Mouse (Mus musculus) embryonic facial prominence, embryonic 12.5 days (tissue): ENCODE data around the gene Etv6. TPM values are rescaled to one million over a fixed set of nuclear protein-coding genes. Genes with fewer than 3 reads are reported as not detected.

Experiments
- ATAC-seq: fragments of 200-750 bp; cut with Nextera tagmentation; 2 replicates; pipeline ENCODE4 v1.8.0; 2017; ENCODE audit not compliant: insufficient number of reproducible peaks, insufficient read depth, low FRiP score, low TSS enrichment
- H3K27ac ChIP-seq: fragments of 300-500 bp; sonication (generic); 2 replicates; pipeline ENCODE4 v1.5.1; 2016; ENCODE audit warnings: mild to moderate bottlenecking
- H3K27me3 ChIP-seq: fragments of 300-500 bp; sonication (generic); 2 replicates; pipeline ENCODE4 v1.6.1; 2016; ENCODE audit warnings: mild to moderate bottlenecking, moderate library complexity
- H3K36me3 ChIP-seq: fragments of 300-500 bp; sonication (generic); 2 replicates; pipeline ENCODE4 v1.6.1; 2016; ENCODE audit warnings: mild to moderate bottlenecking
- H3K4me1 ChIP-seq: fragments of 300-500 bp; sonication (generic); 2 replicates; pipeline ENCODE4 v1.6.1; 2016
- H3K4me2 ChIP-seq: fragments of 300-500 bp; sonication (generic); replicated peaks from 2 replicates; pipeline ENCODE4 v1.6.1; 2016; ENCODE audit warnings: mild to moderate bottlenecking, moderate library complexity
- H3K4me3 ChIP-seq: fragments of 300-500 bp; sonication (generic); 2 replicates; pipeline ENCODE4 v1.5.1; 2016; ENCODE audit warnings: mild to moderate bottlenecking
- H3K9ac ChIP-seq: fragments of 300-500 bp; sonication (generic); 2 replicates; pipeline ENCODE4 v1.6.1; 2016; ENCODE audit warnings: mild to moderate bottlenecking, moderate library complexity
- H3K9me3 ChIP-seq: fragments of 300-500 bp; sonication (generic); 2 replicates; pipeline ENCODE4 v1.6.1; 2016; ENCODE audit warnings: mild to moderate bottlenecking, moderate library complexity
- WGBS: fragments of 180-500 bp; shearing (Covaris S2); methylation state at CpG from one replicate; pipeline ENCODE4 v1.1.7; 2016; 5-methylcytosine and 5-hydroxymethylcytosine counted together
- polyA plus RNA-seq: library from polyadenylated mRNA; unstranded; fragments of >200 nt; fragmentation: Nextera tagmentation; extraction: Ambion mirVana; gene quantifications from 2 replicates; pipeline ENCODE4 v1.2.1, GENCODE M21; 2016

Etv6 gene
- polyA plus RNA-seq, 1 experiment from 2014 or later: 15.8 TPM

DNA sequence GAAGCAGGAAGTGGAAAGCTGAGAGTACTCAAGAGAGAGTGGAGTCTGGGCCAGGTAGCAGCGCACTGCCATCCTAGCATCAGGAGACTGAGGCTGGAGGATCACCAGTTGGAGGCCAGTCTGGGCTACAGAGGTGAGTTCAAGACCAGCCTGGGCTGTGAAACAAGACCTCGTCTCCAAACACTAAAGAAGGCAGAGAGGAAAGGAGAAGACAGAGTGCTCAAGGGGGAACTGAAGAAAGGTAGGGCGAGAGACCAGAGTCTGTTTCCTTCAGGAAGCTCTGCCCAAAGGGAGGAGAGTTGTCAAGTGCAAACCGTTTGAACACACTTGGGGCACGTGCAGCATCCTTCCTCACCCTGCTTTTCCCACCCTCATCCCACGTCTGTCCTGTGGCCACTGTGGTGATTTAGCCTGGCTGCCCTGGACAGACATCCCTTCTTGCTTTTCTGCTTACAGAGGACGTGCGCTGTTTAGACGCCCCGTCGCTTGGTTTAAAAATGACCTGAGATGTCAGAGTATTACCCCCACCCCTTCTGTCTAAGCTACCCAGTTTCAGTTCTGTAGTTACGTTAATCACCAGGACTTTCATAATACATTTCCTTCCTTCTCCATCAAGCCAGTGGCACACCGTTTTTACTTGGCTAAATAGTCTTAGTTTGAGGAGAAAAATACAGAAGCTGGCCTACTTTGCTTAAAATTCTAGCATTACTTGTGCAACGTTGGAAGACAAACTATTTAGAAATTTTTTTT lies 79.9 kb downstream of the Etv6 start:
- H3K27me3 ChIP-seq: no peaks in the 10 kb centered on the region
- H3K4me1 ChIP-seq: peaks cover 19% of the 10 kb centered on the region
- H3K36me3 ChIP-seq: no peaks in the 10 kb centered on the region
- no peak overlapping the region for H3K9ac ChIP-seq
- H3K4me3 ChIP-seq: no peak overlapping the region
- no peak for ATAC-seq
- no peak overlapping the region for H3K27ac ChIP-seq
- no peaks in the 10 kb centered on the region for H3K9me3 ChIP-seq
- 87% methylated on average over 14 of the region's 14 CpGs for WGBS
- H3K4me2 ChIP-seq: no peak overlapping the region

DNA sequence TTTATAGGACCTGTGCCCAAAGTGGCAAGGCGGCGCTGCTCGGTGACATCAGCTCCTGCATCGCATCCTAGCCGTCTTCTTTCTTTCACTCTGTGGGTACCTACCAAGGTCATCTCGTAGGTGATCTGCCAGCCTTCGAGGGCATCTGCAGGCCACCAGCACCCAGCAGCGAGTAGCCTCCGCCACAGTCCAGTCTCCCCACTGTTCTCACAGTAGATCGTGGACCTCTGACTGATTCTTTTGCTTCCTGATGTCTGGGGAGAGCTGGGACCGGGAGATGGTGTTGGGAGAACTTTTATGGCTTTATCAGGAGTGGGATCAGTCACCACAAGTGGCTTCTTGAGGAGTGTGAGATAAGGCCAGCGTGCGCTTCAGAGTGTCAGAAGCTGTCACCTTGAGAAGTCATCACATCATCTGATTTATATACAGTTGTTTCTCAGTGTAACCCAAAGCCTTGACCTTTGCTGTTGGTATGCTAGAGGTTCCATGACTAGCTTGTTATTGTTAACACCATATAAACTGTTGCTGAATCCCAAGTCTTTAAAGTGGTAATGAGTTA lies 82.0 kb downstream of the Etv6 start:
- Histone ChIP-seq H3K4me2 (no peak overlapping the region), H3K4me3 (no peak overlapping the region), H3K9me3 (no peaks in the 10 kb centered on the region), H3K27ac (no peak overlapping the region), H3K4me1 (peaks cover 19% of the 10 kb centered on the region), H3K9ac (no peak overlapping the region), H3K36me3 (no peaks in the 10 kb centered on the region), H3K27me3 (no peaks in the 10 kb centered on the region)
- WGBS: 88% methylated on average over 13 of the region's 13 CpGs
- ATAC-seq: no peak

DNA sequence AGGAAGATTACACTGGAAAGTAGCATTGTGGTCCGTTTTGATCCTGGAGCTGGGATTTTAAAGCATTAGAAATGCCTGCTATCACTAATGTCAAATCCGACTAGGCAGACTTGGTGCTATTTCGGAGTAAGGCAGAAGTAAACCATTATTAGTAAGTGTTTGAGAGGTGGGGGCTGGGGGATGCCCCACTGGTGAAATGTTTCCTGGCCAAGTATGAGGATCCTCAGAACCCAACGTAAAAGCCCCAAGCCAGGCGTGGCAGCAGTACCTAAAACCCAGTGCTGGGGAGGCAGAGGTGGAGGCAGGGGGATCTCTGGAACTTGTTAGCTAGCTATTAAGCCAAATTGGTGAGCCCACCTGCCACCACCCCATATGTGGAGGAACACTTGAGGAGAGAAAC lies 83.0 kb downstream of the Etv6 start:
- no peak for ATAC-seq
- peaks cover 19% of the 10 kb centered on the region for H3K4me1 ChIP-seq
- no peak overlapping the region for H3K9ac ChIP-seq
- H3K9me3 ChIP-seq: no peaks in the 10 kb centered on the region
- WGBS: 61% methylated on average over 5 of the region's 5 CpGs
- no peak overlapping the region for H3K4me2 ChIP-seq
- no peak overlapping the region for H3K4me3 ChIP-seq
- H3K36me3 ChIP-seq: no peaks in the 10 kb centered on the region
- no peaks in the 10 kb centered on the region for H3K27me3 ChIP-seq
- H3K27ac ChIP-seq: peak overlapping the region; percentile 79; the same call in 1 of the 2 replicates

DNA sequence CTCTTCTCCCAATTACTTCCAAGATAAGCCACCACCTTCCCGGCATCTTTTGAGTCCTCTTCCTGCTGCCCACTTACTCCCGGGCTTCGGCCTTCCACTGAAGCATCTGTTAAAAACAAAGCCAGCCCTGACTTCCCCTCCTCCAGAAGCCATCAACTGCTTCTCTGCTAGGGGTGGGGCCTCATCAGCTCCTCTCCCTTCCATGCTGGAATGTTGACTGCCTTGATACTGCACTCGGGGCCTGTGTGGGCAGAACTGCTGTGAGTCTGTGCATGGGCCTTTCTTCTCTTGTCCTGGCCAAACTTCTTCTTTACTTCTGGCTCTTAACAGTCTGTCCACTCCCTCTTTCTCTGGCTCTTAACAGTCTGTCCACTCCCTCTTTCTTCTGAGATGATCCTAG lies 83.6 kb downstream of the Etv6 start:
- H3K4me2 ChIP-seq: 0 out of 2 replicates have a peak overlapping the region, but pooled peaks have one; percentile 1
- peaks cover 19% of the 10 kb centered on the region for H3K4me1 ChIP-seq
- H3K27ac ChIP-seq: peak overlapping the region; percentile 79
- H3K36me3 ChIP-seq: no peaks in the 10 kb centered on the region
- ATAC-seq: no peak
- no peaks in the 10 kb centered on the region for H3K27me3 ChIP-seq
- H3K9me3 ChIP-seq: no peaks in the 10 kb centered on the region
- 7% methylated on average over 4 of the region's 4 CpGs for WGBS
- no peak overlapping the region for H3K9ac ChIP-seq
- no peak overlapping the region for H3K4me3 ChIP-seq

DNA sequence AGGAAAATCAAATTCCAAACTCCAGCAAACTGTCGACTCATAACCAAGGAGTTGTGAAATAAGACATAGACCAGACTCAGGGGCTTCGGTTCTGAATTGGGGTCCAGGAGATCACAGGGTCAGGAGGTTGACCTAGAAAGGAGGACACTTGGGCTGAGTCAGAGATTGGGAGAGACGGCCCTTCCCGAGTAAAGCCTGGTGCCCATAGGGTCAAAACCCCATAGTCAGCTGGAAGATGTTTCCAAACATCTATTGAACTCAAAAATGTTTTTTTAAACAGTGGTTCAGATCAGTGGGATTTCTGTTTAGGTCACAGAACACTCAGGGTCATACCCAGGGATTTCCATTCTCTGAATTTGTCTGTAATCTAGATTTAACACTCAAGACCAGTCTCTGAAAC lies 84.7 kb downstream of the Etv6 start:
- Histone ChIP-seq H3K27ac (no peak overlapping the region), H3K4me1 (peaks cover 19% of the 10 kb centered on the region), H3K4me3 (no peak overlapping the region), H3K4me2 (no peak overlapping the region), H3K36me3 (no peaks in the 10 kb centered on the region), H3K9ac (no peak overlapping the region), H3K27me3 (no peaks in the 10 kb centered on the region), H3K9me3 (no peaks in the 10 kb centered on the region)
- WGBS: 70% methylated on average over 4 of the region's 4 CpGs
- ATAC-seq: no peak

DNA sequence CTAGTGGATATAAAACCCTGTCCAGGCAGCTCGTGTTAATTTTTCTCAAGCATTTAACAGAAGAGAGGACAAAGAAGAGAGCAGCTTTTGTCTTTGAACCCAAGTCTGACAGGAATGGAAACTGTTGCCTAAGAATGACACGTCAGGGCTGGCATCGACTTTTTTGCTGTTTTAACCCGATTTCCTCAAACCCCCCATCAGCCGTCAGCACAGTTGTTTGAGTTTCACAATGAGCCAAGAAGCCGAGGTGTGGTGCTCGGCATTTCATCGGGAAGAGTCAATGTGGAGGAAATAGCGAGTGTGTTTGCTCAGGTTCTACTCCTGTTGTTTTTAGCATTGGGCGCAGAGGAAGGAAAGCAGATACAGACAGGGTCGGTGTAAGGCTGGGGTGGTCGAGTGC lies 85.2 kb downstream of the Etv6 start:
- ATAC-seq: no peak

DNA sequence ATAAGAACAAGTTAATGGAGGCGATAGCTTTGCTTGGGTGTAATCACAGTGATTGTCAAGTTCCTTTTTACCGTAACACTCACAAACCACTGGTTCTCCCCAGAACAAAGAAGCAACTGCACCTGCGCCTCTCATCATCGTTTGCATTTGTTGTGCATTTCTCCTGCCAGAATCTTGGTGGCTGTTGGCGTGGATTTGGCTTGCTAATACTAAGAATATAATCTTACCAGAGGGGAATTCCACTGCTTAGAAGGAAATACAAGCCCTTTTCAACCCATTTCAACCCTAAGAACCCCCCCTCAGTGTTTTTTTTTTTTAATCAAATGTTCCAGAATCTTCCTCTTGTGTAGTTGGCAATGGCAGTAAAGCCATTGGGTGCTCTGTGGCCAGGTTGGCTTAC lies 87.4 kb downstream of the Etv6 start:
- Histone ChIP-seq H3K4me2 (no peak overlapping the region), H3K9ac (no peak overlapping the region), H3K4me1 (peaks cover 19% of the 10 kb centered on the region), H3K4me3 (no peak overlapping the region), H3K9me3 (no peaks in the 10 kb centered on the region), H3K27ac (no peak overlapping the region), H3K36me3 (no peaks in the 10 kb centered on the region), H3K27me3 (no peaks in the 10 kb centered on the region)
- WGBS: 80% methylated on average over 5 of the region's 5 CpGs
- ATAC-seq: no peak

More for the DNA sequence above, 85.2 kb downstream of the Etv6 start:
- H3K36me3 ChIP-seq: no peaks in the 10 kb centered on the region
- H3K4me3 ChIP-seq: no peak overlapping the region
- H3K9ac ChIP-seq: no peak overlapping the region
- H3K4me2 ChIP-seq: no peak overlapping the region
- peaks cover 19% of the 10 kb centered on the region for H3K4me1 ChIP-seq
- H3K27me3 ChIP-seq: no peaks in the 10 kb centered on the region
- no peaks in the 10 kb centered on the region for H3K9me3 ChIP-seq
- no peak overlapping the region for H3K27ac ChIP-seq
- 76% methylated on average over 12 of the region's 12 CpGs for WGBS

DNA sequence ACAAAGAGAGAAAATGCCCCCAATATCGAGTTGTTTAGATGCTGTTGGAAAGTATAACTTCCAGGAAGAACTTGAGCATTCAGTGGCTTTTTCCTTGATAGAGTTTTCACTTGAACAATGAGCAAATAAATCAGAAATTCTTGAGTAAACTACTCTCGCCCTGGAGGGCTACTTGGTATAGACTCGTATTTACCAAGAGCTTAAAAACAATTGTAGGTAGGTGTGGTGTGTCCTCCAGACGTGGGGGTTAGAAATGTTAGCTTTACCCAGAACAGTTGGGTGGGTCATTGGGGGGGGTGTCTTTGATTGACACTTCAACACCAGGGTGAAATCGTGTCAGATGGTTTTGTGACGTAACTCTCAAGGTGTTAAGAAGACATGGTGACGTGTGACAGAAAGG lies 88.0 kb downstream of the Etv6 start:
- H3K9me3 ChIP-seq: no peaks in the 10 kb centered on the region
- H3K36me3 ChIP-seq: no peaks in the 10 kb centered on the region
- 83% methylated on average over 7 of the region's 7 CpGs for WGBS
- no peak overlapping the region for H3K9ac ChIP-seq
- no peak overlapping the region for H3K4me2 ChIP-seq
- no peaks in the 10 kb centered on the region for H3K27me3 ChIP-seq
- peaks cover 16% of the 10 kb centered on the region for H3K4me1 ChIP-seq
- H3K4me3 ChIP-seq: no peak overlapping the region
- no peak for ATAC-seq
- H3K27ac ChIP-seq: no peak overlapping the region

DNA sequence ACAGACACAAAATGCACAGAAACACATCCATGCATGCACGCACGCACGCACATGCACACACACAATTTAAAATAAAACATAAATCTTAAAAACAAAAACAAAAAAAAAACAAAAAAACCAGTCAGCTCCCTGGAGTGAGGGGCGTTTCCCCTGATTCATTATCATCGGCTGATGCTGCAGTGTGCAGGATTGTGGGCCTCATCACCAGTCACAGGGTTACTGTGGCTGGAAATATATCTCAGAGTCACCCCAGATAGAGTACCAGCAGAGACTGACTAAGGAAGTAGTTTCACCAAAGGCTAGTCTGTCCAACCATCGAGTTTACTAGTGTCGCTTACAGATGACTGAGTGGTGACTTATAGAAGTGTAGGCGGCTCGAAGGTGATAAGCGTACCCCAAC lies 88.8 kb downstream of the Etv6 start:
- no peak for ATAC-seq
- Histone ChIP-seq H3K27ac (no peak overlapping the region), H3K36me3 (0 out of 2 replicates have a peak, but pooled peaks cover 3% of the 10 kb centered on the region), H3K27me3 (no peaks in the 10 kb centered on the region), H3K4me1 (peaks cover 8% of the 10 kb centered on the region; the same call in 1 of the 2 replicates), H3K9me3 (no peaks in the 10 kb centered on the region), H3K4me3 (no peak overlapping the region), H3K9ac (no peak overlapping the region), H3K4me2 (no peak overlapping the region)
- WGBS: 95% methylated on average over 10 of the region's 10 CpGs

DNA sequence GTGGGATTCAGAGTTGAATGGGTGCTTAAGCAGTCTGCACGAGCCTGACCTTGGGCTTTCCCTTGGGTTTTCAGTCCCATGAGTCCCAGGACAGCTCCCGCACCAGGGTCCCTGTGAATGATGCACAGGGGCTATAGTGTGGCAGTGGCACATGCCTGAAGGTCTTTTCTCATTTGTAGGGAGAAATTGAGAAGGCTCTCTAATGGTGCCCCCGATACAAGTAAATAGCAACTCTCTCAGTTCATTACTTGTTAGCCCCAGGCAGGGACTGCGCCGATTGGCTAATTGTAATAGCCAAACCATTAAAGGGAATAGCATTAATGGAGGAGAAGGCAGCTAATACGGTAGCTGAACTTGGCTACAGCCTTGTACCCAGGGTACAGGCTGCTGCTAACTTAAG lies 92.5 kb downstream of the Etv6 start:
- no peak overlapping the region for H3K4me2 ChIP-seq
- no peaks in the 10 kb centered on the region for H3K27me3 ChIP-seq
- ATAC-seq: no peak
- H3K36me3 ChIP-seq: peaks cover 14% of the 10 kb centered on the region; the same call in 1 of the 2 replicates
- 76% methylated on average over 6 of the region's 6 CpGs for WGBS
- no peak overlapping the region for H3K9ac ChIP-seq
- no peaks in the 10 kb centered on the region for H3K9me3 ChIP-seq
- no peak overlapping the region for H3K4me3 ChIP-seq
- no peaks in the 10 kb centered on the region for H3K4me1 ChIP-seq
- no peak overlapping the region for H3K27ac ChIP-seq

DNA sequence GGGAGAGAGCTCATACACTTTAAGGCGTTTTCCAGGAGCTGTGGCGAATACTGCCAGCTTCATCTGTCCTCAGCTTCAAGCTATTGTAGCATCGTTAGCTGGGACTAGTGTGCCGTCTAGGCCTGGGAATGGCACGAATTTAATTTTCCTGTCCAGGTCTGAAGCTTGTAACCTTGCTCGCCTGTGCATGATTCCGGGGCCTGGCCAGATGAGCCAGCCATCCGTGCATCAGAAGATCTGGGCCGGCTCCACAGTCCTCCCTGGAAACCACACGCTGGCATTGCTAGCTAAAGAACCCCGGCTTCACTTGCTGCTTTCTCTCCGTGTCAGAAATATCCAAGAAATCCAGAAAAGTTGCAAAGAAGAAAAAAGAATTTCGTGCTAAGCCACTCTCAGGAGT lies 93.1 kb downstream of the Etv6 start:
- 91% methylated on average over 13 of the region's 13 CpGs for WGBS
- Histone ChIP-seq H3K4me2 (no peak overlapping the region), H3K27ac (no peak overlapping the region)

DNA sequence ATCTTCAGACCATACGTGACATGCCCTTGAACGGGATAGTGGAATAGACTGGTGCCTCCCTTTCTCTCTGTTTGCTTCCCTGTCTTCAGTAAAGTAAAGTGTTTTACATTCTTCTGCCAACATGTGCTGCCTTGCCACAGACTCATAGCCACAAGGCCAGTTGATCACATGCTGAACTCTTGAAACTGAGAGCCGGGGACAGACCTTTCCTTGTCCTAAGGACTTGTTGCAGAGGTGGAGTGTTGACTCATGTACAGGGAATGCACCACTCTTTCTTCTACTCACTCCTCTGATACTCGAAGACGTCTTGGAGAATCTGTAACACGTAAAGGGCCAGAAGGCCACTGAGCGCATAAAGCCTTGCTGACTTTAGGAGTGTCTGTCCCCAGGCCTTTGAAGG lies 94.3 kb downstream of the Etv6 start:
- no peak for ATAC-seq
- Histone ChIP-seq H3K27ac (no peak overlapping the region), H3K4me3 (no peak overlapping the region), H3K4me2 (no peak overlapping the region), H3K27me3 (no peaks in the 10 kb centered on the region), H3K4me1 (peaks cover 2% of the 10 kb centered on the region; the same call in 1 of the 2 replicates), H3K36me3 (peaks cover 14% of the 10 kb centered on the region; the same call in 1 of the 2 replicates), H3K9ac (no peak overlapping the region), H3K9me3 (no peaks in the 10 kb centered on the region)
- WGBS: 90% methylated on average over 7 of the region's 7 CpGs

More for the DNA sequence above, 93.1 kb downstream of the Etv6 start:
- H3K9ac ChIP-seq: no peak overlapping the region
- H3K4me1 ChIP-seq: no peaks in the 10 kb centered on the region
- no peak overlapping the region for H3K4me3 ChIP-seq
- no peaks in the 10 kb centered on the region for H3K9me3 ChIP-seq
- H3K36me3 ChIP-seq: peaks cover 14% of the 10 kb centered on the region; the same call in 1 of the 2 replicates
- no peak for ATAC-seq
- H3K27me3 ChIP-seq: no peaks in the 10 kb centered on the region
